Mouse (Mus musculus) layer of hippocampus, adult 11-12 months (tissue): ENCODE data around the gene Mettl8.

Source experiments
- DNase-seq: peaks from one replicate; pipeline ENCODE4 v3.0.0; 2022; ENCODE audit warnings: low spot score

Mettl8 gene

DNA sequence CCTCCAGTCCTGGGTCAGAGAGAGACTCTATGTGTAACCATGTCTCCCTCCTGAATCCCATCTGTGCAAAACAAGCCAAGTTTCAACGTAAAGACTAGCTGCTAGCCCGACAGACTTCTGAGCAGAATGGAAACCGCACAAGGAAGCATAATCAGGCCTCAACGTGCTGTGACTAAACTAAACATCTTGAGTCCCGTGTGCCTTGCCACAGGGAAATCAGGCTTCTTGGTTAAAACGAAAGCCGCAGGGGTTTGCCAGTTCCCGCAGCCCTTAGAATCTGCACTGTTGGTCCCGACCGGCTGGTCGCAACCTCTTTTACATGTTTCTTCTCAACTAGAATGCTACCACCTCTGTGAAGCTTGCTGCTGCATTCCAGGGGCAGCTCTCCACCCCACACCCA lies 125.7 kb downstream of the Mettl8 start:
- no peak for DNase-seq

DNA sequence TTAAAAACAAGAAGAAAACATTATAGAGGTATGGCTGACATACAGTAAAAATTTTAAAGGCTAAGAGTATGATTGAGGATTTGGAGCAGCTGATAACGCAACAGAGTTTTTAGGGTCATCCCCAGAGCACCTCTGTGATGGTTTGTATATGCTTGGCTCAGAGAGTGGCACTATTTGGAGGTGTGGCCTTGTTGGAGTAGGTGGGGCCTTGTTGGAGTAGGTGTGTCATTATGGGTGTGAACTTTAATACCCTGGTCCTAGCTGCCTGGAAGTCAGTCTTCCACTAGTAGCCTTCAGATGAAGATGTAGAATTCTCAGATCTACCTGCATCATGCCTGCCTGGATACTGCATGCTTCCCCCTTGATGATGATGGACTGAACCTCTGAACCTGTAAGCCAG lies 131.3 kb downstream of the Mettl8 start:
- DNase-seq, result no peak

DNA sequence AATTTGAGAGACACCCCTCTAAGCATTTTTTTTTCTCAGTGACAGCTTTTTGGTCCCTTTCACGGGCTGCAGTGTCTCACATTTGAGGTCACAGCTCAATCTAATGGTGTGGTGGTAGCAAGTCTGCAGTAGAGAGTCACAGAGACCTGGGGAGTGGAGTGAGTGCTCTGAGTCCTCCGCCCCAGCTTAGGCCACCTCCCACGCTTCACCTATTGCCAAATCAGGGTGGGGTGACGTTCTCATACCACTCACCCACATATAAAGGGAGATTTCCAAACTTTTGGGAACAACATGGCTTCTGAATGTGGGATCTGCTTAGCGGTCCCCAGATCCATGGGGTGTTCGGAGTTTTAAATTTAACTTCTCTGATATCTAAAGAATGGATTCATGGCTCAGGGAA lies 132.6 kb downstream of the Mettl8 start:
- DNase-seq, result no peak

DNA sequence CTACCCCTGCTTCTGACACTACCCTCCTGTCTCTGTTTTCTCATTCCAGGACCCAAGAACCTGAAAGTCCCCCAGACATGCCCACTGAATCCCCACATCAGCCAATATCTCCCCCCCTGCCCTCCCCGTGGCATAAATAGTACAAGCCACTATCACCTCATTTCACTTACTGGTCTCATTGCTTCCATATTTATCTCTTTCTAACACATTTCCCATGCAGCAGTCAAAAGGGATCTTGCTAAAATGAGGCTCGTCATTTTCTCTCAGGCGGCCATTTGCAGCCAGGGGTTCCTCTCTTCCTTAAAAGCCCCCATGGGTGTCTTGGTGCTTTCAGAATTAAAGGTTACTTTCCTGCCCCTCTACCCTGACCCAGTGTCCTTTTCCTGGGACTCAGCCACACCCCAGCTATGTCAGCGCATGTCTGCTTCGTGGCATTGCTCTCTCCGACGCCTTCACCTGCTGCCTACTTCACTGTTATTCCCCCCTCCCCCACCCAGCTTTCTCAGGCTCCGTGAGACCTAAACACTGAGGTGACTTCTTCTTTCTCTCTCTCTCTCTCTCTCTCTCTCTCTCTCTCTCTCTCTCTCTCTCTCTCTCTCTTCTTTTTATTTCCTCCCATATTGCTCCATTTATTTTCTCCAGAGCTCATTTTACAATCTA lies 134.3 kb downstream of the Mettl8 start:
- no peak for DNase-seq

DNA sequence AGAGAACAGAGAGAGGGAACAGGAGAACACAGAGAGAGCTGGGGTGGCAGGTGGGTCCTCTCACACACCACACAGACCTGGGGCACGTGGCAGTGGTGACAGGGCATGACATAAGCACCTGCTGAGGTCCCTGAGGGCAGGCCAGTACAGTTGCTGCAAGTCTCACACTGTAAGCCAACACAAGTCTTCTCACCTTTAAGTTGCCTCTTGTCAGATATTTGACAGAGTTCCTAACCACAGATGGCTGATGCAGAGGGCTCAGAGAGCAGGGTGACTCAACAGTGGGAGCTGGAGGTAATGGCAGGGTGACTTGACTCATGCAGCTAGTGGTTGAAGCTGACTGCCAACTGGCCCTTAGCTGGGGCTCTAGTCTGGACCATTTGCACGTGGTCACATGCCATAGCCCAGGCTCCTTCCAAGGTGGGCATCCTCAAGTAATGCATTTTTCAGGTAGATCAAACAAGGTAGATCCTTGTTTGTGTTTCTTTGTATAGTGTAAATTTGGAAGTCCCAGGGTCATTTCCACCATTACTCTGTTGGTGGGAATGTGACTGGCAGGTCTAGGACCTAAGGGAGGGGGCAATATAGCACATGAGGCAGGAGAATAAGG lies 135.4 kb downstream of the Mettl8 start:
- DNase-seq, result no peak

DNA sequence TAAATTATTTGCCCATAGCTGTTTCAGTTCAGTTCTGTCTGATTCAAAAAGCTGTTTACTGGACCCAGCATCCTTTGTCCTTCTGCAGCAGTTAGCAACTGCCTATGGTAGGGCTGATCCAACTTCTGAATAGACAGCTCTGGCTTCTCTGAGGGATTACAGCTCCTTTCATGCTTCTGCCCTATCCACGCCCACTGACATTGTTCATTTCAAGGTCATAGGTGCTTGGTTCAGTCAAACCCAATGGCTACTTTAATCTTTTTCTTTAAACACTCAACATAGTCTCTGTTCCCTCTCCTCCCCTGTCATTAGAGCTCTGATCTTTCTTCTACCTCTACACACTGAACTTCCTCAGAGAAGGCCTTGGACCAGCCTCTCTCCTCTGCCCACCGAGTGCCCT lies 136.9 kb downstream of the Mettl8 start:
- no peak for DNase-seq
